Mouse (Mus musculus) cerebellum, adult 9-10 months (tissue): Measurements from ENCODE around the gene Zkscan14.

ENCODE experiments used
- DNase-seq: peaks from one replicate; pipeline ENCODE4 v3.0.0; 2022

Zkscan14 gene

DNA sequence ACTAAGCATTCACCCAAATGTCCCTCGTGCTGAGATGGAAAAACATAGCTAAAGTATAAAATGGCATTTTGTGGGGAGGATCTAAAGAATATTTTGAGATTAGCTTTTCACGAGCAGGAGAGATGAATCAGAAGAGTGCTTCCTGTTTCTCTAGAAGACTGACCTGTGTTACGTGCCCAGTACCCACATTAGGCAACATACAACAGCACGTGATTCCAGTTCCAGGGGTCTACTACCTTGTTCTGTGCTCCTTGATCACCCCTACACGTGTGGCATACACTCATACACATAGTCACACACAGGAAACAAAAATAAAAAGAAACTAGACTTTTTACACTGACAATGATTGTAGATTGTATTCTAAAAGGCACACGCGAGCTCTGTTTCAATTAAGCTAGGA, 1.3 kb downstream of the Zkscan14 start:
- DNase-seq = no peak

GRCm38 (mm10) chr5:145191962-145192361, 9.7 kb downstream of the Zkscan14 start, which contains the start of gene Atp5j2:
TSS of gene Atp5j2 (minus strand) at chr5:145192062.
- DNase-seq = no peak

DNA sequence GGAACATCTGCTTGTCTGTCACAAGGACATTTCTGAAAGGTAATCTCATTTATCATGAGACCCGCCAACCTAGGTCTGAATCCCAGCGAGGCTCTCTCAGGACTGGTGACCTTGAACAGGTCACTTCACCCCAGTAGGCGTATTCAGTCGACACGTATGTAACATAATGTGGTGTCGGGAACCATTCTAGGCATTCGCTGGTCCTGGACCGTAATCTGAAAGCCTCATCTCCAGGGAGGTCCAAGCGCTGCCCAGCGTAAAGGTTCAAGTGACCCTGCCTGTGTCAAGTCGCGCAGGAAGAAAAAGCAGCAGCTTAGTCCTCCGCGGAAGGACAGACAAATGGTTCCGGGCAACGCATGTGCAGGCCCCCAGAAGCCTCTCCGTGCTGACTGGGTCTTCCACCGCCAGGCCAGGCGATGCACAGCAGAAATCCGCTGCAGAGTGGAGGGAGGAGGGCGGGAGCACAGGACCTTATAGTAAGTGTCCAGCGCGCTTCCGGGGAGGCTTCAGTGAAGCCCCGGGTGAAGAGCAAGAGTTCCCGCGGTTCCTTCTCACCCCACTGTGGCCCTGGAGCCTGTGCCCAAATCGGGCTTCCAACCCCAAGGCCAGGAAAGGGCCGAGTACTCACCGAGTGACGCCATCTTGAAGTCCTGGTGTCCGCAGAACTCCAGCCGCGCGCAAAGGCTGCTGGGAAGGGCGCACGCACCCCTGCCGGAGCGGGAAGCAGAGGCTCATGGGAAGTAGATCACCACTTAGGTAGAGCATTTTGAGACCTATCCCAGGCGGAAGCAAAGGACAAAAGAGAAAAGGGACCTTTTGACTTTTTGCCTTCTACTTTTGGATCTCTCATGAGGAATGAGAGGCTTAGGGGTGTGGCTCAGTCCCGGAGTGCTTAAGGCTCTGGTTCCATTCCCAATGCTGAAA, 10.5 kb downstream of the Zkscan14 start:
- DNase-seq = peak; percentile 92

GRCm38 (mm10) chr5:145190373-145190772, 11.3 kb downstream of the Zkscan14 start:
- no peak for DNase-seq

- no peak for DNase-seq
Observed at GRCm38 (mm10) chr5:145189416-145189815, 12.3 kb downstream of the Zkscan14 start.

GRCm38 (mm10) chr5:145185244-145185643, 16.4 kb downstream of the Zkscan14 start:
- no peak for DNase-seq

GRCm38 (mm10) chr5:145178461-145178980, 23.1 kb downstream of the Zkscan14 start:
- no peak for DNase-seq

DNA sequence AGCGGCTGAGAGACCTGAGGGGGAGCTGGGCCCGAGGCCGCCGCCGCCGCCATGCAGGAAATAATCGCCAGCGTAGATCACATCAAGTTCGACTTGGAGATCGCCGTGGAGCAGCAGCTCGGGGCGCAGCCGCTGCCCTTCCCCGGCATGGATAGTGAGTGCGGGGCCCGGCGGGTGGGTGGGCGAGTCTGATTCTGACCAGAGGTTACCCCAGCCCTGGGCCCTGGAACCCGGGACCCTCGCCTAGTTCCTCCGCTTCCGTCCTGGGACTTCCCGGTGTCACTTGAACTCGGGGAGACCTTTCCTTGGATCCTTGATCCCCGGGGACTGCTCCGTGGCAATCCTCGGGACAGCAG, 34.4 kb downstream of the Zkscan14 start:
- no peak for DNase-seq

DNA sequence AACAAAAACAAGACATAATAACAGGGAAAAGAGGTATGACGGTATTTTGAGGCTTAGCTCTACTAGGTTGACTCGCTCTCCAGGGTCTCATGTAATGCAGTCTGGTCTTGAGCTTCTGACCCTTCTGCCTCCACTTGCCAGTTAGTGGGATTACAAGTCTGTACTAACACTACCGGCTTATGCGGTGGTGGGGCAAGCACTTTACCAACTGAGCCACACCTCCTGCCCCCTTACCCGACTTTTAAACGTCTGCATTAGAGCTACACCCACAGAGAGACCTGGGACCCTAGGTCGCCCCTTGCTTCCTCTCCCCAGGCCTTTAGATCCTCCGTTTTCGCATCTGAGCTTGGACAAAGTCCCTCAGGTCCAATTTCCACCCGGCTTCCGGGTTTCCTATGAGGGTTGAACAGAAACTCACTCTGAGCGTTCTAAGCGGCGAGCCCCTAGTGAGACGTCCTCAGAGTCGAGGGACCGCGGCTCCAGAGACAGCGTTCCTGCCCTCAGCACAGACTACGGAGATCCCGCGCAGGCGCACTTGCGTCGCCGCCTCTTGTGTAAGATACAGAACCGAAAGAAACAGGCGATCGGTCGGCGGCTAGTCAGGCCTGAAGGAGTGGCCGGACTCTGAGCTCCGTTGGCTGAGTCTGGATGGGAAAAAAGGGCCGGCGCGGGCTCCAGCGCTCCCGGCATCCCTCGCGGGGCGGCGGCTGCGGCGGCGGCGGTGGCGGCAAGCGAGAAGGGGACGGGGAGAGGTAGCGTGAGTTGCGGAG, 34.9 kb downstream of the Zkscan14 start, which contains the start of the genes Ptcd1 and Cpsf4:
Gene Ptcd1, minus strand, starts transcription at position 573 of the 770 bp plus-strand sequence.
Gene Cpsf4, plus strand, starts transcription at position 678 of the 770 bp plus-strand sequence.
- DNase-seq = peak; percentile 99

- no peak for DNase-seq
Observed at GRCm38 (mm10) chr5:145165184-145165583, 36.5 kb downstream of the Zkscan14 start.

DNA sequence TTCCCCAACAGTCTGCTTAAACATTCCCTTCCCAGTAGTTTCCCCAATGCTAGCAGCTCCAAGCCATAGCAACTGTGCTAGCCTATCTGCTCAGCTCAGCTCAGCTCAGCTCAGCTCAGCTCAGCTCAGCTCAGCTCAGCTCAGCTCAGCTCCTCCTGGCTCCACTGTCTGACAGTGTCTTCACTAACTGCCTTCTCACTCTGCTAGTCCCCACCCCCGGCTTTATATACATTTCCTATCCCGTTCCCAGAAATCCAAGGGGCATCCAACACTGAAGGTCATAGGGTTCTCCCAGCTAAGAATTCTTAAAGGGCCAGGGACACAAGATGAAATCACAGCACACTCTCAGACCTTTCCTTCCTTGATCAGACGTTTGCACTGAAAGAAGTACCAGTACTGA, 37.0 kb downstream of the Zkscan14 start:
- DNase-seq = no peak

DNA sequence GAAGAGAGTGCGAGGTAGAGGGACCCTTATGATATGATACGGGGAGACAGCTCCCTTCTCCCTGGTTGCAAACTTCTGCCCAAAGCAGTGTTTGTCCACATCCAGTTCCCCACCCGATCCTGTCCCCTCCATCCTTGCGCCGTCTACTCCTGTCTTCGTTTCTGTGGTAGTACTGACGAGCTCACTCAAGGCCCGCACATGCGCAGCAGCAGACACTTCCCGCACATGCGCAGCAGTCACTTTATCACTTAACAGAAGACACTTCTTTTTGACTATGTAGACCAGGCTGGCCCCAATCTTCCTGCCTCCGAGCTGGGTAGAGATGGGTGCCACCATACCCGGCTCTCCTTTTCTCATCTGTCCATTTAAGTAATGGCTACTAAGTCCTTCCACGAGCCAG, 40.3 kb downstream of the Zkscan14 start:
- DNase-seq = no peak

DNA sequence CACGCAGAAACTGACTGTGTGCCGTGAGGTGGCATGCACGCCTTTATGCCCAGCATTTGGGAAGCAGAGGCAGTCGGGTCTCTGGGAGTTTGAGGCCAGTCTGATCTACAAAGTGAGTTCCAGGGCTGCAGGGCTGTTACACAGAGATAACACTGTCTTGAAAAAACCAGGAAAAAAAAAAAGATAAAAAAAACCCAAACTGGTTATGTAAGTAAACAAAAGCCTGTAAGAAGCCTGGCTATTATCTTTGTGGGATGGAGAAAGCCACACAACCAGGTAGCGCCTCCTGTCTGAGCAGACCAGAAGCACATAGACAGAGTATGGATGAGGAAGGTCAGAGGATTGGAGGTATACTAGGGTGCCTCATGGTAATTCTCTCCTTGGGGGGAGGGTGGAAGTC, 49.0 kb downstream of the Zkscan14 start:
- DNase-seq = no peak

DNA sequence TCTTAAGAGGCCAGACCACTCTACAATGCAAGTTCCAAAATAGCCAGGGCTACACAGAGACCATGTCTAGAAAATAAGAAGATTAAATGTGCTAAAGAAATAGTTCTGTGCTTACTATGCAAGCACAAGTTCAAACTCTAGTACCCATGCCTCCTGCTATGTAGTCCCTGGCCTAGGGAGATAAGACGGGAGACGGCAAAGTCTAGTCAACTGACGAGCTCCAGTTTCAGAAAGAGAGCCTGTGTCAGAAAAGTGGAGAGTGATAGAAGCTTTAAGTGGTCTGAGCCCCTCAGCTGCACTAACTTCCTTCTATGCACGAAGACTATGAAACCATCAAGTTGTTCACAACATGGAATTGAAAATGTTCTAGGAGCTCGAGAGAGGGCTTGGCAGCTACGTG, 52.4 kb downstream of the Zkscan14 start:
- no peak for DNase-seq

DNA sequence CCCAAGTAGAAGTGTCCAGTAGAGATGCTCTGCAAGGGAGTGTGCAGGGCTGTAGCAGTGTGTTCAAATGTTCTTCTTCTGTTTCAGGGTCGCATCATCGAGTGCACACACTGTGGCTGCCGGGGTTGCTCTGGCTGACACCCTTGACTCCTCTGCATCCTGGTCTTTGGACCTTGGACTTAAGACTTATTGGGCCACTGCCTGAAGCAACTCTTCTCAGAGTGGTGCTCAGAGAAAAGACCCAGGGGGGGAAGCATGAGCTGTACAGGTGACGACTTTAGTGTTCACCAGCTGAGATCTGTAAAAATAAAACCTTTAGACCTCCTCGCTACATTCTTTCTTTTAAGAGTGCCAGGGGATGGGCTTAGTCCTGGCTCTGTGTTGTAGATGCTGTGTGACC, 53.9 kb downstream of the Zkscan14 start:
- no peak for DNase-seq
